Mouse (Mus musculus): ENCODE results near the gene Pde4b.

DNA sequence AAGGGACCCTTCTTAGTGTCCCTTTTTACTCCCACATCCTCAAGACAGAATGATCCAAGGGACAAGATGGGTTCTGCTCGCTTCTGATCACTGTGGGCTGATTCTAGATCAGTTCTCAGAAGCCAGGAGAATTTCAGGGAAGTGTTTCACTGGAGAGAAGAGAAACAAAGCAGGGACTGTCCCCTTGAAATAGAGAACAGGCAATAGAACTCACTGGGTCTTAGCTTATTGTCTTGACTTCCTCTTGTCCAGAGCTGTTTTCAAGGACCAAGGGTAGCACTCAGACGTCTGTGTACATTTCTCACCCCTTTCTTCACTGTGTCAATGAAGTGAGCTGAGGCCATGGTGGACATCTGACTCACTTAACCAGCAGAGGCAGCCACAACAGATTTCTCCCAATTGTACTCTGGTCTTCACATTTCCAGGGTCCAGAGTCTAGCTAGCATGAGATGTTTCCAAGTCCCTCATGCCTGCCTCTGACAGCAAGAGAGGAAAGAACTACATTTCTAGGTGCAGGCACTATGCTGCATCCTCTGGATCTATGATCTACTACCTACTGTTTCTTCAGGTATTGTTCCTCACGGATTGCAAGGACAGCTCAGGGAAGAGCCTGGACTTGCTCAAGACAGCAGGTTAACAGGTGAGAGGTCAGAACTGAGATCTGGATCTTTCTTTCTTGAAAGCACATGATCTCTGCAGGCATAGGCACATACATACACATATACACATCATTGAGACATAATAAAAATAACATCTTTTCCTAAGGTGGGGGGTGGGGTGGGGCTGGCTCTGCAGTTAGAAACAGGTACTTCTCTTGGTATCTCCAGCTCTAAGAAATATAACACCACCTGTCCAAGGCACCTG, 427.9 kb downstream of the Pde4b start:
- TF ChIP-seq CTCF (IDR thresholded peaks at IDR 0.05; ENCODE audit: extremely low read depth, insufficient read depth, insufficient read length, insufficient replicate concordance) = no peak
- no peak for TF ChIP-seq POLR2A (IDR thresholded peaks at IDR 0.05; ENCODE audit: low read depth, low read length)

Measured in spleen, adult 2 months (tissue).